Mouse (Mus musculus) regulatory T cell (primary cell): ENCODE results near the gene Gm20815.
"Not testable (repeated sequence)": the region's sequence is repeated elsewhere in the genome, so short reads cannot be mapped to it uniquely, and the experiment has no call there.

Experiments used
- in situ Hi-C: fragments of 300-600 bp; cut with MboI, MseI; formaldehyde crosslinking; loops from one replicate; pipeline ENCODE4 v1.15.1; 2025; ENCODE audit warnings: high pct_unique_total_duplicates

The Gm20815 gene

DNA sequence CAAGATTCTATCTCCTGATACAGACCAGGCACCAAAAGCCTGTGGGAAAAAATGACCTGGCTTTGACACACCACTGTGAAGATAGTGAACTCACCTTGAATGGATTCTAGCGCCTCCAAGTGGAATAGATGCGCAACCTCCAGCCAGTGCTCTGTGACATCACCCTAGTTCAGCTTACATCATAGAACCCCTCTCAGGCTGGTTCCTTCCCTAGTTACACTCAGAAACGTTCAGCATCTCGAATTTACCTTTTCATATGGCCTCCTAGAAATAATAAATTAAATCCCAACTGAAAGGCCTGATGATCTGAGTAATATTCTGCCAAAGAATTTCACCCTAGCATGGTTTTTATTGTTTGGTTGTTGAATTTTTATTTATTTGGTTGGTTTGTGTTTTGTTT lies at the start of gene Gm20815:
TSS of gene Gm20815 (minus strand) at position 101 of the 400 bp plus-strand sequence.
- in situ Hi-C loops = not testable (repeated sequence)
